Mouse (Mus musculus) embryo, embryonic 11 days (tissue): Measurements from ENCODE around the gene Sez6l2.

Experiments used
- DNase-seq: peaks from one replicate; pipeline ENCODE4 v3.0.0-alpha.2; 2015

Sez6l2 gene

DNA sequence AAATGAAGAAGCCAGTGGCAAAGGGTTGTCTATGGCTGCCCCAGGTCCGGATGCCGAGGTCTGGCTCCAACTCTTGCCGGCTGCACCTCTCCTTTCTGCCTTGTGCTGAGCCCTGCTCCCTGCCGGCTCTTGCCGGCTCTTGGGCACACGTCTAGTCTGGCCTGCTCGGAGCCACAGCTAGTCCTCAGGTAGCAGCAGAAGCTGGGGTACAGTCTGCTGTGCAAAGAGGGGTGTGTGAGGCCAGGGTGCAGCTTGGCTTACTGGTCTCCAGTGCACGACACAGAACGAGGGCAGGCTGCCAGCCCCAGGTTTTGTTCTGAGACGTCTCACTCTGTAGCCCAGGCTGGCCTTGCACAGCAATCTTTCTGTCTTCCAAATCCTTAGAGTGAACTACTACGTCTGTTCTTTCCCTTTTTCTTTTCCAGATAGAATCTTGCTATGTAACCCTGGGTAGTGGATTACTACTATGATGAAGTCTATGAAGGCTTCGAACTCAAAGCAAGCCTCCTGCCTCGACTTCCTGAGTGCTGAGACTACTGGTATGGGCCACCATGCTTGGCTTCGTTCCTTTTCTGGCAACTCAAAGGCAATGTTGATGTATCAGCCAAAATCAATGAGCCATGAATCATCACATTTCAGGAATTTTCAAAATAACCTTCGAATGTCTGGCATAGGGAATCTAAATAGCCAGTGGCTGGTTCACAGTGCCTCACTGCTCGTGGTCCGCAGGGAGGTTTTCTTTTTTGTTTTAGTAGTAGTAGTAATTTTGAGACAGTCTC lies 59.1 kb downstream of the Sez6l2 start:
- DNase-seq = no peak

DNA sequence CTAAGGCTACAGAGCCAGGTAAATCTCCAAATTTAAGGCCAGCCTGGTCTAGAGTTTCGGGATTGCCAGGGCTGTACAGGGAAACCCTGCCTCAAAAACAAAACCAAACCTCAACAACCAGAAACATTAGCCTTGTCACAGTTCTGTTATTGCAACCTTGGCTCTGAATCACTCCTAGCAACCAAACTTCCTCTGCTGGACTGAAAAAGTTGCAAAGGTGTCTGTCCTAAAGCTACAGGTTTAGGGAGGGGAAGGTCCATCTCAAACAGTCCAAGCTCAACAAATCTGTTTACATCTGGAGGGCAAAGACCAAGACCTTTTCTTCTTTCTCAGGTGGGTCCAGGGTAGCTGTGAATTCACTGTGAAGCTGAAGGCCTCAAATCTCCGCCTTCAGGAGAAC lies 60.7 kb downstream of the Sez6l2 start:
- no peak for DNase-seq

DNA sequence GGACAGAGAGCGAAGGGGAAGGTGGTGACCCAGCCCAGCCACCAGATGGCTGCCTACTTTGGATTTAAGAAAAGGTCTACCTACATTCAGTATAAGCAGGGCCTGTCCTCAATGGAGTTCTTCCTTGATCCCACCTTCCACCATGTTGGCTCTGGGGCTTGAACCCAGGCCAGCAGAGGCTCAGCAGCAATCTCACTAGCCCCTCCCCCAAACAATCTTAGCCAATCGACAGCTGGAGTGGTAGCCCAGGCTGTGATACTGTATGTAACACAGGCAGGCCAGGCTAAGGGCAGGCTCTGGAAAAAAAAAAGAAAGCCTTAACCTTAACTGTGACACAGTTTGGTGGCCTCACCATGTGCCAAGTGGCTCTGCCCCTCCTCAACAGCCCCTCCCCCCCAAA lies 61.4 kb downstream of the Sez6l2 start:
- no peak for DNase-seq

DNA sequence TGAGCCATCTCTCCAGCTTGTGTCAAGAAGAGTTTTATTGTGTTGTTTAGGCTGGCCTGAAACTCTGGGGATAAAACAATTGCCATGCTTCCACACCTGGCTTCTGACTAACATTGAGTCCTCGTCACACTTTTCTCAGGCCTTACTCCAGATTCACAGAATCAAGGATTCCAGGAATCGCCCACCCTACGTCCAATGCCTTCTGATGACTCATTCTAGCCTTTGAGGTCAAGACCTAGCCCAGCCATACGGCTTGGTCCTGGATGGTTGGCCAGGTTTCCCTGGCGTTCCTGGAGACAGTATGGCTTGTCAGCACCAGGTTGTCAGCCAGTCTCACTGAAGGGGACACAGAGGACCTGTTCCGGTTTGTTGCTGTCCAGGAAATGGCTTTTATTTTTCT lies 62.0 kb downstream of the Sez6l2 start:
- DNase-seq = no peak

DNA sequence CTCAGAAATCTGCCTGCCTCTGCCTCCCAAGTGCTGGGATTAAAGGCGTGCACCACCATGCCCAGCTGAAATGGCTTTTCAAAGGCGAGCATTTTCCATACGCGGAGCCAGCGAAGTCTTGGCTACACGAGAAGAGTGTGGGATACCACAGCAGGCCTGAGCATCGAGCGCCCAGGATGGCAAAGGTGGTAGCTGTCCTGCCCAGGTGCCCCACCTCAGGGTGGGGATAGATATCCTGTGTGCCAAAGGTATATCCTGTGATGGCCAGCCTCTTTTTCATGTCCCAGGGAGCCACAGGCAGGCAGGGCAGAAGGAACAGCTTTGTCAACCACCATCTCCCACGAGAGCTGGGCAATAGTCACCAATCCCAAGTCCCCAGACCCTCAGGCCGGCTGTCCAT lies 62.5 kb downstream of the Sez6l2 start:
- no peak for DNase-seq

DNA sequence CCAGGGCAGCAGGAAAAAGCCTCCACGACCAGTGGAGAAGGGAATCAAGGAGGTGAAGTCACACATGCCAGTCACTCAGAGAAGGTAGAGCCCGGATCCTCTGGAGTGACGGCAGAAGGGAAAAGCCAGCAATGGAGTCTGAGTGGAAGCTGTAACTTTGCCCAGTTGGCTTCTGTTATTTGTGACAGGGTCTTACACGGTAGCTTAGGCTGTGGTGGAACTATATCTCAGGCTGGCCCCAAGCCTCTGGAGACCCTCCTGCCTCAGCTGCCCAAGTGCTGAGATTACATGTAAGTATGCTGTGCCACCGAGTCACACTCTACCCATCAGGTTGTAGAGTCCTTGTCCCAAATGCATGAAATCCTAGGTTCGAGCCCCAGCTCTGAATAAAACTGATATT lies 63.0 kb downstream of the Sez6l2 start:
- DNase-seq = no peak

DNA sequence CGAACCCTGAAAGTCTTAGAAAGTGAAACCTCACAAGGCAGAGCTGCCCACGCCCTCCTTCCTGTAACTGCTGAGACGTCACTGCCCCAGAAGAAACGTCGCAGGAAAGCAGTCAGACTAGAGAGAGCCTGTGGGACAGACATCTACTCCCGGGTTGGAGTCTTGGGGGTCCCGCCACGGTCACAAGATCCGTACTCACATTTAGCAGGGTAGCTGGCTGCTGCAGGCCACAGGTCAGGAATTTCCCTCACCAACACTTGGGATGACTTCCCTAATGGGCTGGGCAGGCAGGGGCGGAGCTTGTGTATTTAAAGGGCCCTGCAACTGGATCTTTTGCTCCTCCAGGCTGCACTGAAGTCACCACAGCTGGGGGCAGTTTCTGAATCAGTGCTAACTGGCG lies 64.0 kb downstream of the Sez6l2 start, which contains the start of gene Mvp:
Gene Mvp, minus strand, starts transcription at position 302 of the 400 bp plus-strand sequence.
- DNase-seq = peak; percentile 64

DNA sequence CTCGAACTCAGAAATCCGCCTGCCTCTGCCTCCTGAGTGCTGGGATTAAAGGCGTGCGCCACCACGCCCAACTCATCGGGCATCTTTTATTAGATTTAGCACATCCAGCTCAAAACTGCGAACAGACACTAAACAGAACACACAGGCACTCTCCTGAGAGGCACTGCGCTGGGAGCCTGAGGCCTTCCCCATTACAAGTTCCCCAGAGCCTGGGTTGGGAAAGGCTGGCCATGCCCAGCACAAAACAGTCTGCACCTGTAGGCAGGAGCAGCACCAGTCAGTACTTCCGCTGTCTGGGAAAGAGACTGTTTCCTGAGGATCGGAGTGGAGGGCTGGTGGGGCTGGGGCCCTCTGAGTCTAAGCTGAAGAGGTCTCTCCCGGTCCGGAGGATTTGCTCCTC lies 64.6 kb downstream of the Sez6l2 start:
- no peak for DNase-seq

DNA sequence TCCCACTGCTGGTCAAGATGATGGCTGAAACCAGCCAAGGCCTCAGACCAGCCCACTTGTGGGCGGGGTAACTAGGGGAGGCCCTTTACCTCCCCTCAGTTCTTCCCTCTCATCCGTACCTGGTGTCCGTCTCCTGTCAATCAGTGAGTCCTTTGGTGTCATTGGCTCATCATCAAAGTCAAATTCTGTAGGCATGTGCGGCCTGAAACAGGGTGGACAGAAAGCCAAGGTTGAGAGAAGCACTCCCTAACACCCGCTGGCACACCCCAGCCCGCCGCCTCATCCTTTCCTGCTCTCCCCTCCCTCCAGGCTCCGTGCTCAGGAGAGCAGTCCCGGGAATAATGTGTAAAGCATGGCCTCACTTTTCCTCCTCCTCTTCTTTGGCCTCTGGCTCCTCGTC lies 65.7 kb downstream of the Sez6l2 start:
- DNase-seq = peak; percentile 71

DNA sequence TGATC lies 65.9 kb downstream of the Sez6l2 start, which contains the start of gene Pagr1b:
Gene Pagr1b, minus strand, starts transcription at position 4 of the 5 bp plus-strand sequence.
- no peak for DNase-seq

DNA sequence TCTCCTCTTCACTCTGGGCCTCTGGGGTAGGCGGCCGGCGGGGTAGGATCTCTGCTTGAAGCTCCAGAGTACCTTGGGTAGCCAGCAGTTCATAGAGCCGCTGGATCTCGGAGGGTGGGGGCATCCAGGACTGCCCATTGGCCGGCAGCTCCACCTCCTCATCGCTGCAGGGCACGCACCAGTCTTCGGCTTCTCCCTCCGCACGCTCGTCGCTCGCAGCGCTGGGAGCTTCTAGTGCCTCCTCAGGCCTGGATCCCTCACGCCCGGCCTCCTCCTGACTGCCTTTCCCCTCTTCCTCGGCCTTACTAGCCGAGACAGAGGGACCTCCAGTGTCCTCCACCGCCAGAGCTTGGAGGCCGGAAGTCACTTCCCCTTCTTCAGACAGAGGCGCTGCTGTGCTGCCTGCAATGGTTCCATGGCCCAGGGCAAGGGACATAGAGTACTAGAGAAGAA lies 66.1 kb downstream of the Sez6l2 start:
- DNase-seq = no peak

DNA sequence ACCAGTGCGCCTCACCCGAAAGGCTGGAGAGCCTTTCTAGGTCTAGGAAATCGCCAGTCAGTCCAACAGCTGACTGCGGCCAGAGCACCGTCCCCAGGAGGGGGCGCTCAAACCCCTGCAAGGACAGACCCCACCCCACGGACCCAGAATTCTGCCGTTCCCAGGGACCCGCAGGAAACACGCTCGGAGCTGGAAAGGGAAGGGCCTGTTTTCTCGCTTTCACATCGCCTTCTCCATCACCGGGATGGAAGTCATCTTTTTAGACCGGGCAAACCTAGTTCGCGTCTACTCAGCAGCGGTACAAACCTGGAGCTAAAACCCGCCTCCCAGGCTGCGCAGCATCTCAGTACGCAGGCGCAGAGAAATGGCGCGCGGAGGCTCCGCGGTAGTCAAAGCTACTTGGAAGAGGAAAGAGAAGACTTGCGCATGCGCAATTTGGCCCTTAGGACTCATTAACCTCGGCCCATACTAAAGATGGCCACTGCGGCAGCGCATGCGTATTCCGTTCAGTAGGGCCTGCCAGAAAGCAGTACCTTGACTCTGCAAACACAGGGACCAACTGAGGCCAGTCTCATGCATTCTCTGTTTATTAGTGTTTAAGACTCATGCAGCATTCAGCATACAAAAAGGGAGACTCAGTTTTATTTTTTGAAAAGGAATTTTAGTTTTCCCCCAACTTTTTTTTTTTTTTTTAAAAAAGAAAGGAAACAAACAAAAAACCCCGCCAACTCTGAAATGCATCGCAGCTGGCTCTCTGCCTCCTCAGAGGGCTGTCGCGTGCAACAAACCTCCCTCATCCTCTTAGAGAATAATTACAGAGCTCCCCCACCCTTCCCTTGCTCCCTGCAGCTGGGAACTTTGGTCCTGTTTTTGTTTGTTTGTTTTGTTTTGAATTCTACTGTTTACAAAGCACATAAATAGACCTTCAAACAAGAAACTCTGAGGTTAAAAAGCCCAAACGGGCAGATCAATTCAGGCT lies 66.9 kb downstream of the Sez6l2 start, which contains the start of gene Pagr1a:
Gene Pagr1a, minus strand, starts transcription at position 382 of the 979 bp plus-strand sequence.
- DNase-seq = peak; percentile 100

DNA sequence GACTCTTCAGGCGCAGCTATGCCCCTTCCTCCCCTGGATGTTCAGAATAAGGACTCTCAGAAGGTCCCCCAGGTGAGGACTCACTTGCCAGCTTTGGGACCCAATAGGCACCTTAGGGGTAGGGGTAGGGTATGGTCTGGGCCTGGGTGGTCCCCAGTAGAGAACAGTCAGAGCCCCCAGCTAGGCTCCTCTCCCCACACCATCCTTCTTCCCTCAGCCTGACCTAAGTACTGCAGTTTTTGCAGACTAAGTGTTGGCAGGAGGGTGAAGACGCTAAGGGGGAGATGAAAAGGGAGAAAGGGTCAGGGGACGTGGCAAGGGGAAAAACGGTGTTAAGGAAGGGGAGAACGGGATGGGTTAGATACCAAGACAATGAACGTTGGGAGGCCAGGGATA lies 67.6 kb downstream of the Sez6l2 start:
- no peak for DNase-seq

DNA sequence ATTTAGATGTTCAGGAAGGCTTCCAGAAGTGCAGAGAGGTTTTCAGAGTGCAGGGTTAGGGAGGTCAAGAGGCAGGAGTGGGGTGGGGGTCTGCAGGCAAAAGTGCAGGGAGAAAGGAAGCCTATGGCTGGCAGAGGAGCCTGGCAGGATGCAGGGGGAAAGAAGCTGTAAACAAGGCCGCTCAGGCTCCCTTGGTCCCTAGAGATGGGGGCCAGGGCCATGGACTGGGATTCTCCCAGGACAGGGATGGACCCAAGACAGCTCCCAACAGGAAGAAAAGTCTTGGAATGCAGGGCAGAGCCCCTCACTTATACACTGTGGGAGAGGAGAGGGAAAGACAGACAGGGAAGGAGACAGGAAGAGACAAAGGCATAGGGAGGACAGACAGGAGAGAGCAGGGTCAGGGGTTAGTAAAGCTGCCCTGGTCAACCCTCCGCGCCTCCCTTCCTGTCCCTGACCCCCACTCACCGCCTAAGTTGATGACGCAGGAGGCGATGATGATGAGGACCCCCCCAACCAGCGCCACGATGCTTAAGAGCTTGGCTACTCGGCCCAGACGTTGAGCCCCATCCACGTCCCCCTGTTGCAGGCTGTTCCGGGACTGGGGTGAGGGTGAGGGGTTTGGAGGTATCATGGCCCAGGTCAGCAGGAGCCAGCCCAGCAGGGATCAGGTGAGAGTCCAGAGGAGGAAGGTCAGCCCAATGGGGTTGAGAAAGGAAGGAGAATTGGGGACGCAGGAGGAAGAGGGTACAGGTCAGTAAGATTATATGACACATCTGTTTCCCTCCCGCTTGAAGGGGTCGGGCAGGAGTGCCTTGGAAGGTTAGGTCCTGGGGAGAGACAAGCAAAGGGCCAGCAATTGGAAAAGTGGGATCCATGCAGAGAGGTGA lies 68.3 kb downstream of the Sez6l2 start:
- DNase-seq = no peak

DNA sequence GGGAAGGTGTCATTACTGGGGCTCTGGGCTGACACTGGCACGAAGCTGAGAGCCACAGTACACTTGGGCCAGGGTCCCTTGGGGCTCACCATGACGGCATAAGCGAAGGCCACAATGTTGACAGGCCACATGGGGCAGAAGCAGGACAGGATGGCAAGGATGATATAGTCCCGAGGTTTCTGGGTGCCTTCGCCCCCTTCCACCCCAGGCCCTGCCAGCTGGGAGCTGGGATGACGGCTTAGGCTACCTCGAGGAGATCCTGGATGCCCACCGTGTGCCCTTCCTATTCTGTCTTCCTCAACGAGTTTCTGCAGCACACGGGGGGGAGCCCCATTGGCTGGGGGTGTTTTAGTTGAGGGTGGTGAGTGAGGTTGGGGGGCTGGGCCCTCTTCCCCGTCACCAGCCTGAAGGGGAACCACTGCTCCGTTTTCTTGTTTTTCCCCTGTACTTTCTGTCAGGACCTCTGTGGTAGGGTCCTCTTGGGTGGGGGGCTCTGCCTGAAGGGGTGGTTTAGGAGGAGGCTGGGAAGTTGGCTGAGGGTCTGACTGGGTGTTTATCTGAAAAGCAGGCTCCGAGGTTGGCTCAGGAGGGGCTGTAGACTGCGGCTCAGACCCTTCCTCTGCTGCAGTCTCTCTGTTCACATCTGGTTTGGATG lies 69.1 kb downstream of the Sez6l2 start:
- DNase-seq = no peak

DNA sequence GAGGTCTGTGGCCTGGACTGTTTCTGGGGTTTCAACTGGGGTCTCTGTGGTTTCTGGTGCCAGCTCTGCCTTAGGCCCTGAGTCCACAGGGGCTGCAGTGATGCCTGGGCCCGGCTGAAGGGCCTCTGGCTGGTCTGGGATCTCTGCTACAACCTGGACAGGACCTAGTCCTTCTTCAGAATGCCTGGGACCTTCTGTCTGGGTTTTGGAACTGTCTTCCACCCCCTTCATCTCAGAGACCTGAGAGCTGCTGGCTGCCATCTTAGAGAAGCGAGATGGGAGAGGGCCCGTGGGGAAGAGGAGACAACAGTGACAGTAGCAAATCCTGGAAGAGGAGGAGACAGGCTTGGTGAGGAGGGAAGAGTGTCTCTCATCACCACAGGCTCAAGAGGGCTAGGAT lies 69.7 kb downstream of the Sez6l2 start:
- no peak for DNase-seq
